Mouse (Mus musculus): ENCODE results near the gene Tmem59l. TPM values are rescaled to one million over a fixed set of nuclear protein-coding genes. Genes with fewer than 3 reads are reported as not detected.

Tmem59l gene
- total and polyA plus RNA-seq, 2 experiments from 2014 or later, result not detected

- 71% methylated on average over 4 of the region's 4 CpGs for WGBS
- no peak overlapping the region for H3K27ac ChIP-seq (ENCODE audit: low read depth)
- no peak for ATAC-seq (ENCODE audit: insufficient read depth, low read depth)
Observed at GRCm38 (mm10) chr8:70443326-70443725, 43.8 kb downstream of the Tmem59l start.

GRCm38 (mm10) chr8:70441565-70441964 lies 45.6 kb downstream of the Tmem59l start:
- H3K4me2 ChIP-seq (ENCODE audit: low read depth, low read length), result no peak overlapping the region
- H3K36me3 ChIP-seq (replicated peaks; ENCODE audit: control insufficient read depth, insufficient read depth, low read length), result no peaks in the 10 kb centered on the region
- H3K27ac ChIP-seq (ENCODE audit: low read depth), result no peak overlapping the region
- H3K4me1 ChIP-seq (ENCODE audit: control insufficient read depth, insufficient read depth), result peaks cover 8% of the 10 kb centered on the region
- no peak for ATAC-seq (ENCODE audit: insufficient read depth, low read depth)
- no peaks in the 10 kb centered on the region for H3K9me3 ChIP-seq (replicated peaks; ENCODE audit: control insufficient read depth, low read length)
- TF ChIP-seq CTCF (IDR thresholded peaks at IDR 0.05; ENCODE audit: low read depth) (no peak), EP300 (IDR thresholded peaks at IDR 0.05; ENCODE audit: low read depth) (no peak)
- no peaks in the 10 kb centered on the region for H3K27me3 ChIP-seq (ENCODE audit: control insufficient read depth, insufficient read depth, low read length)
- 59% methylated on average over 3 of the region's 3 CpGs for WGBS
- H3K4me3 ChIP-seq (ENCODE audit: low read depth, low read length), result no peak overlapping the region
- DNase-seq (ENCODE audit: low spot score), result no peak
- no peak overlapping the region for H3K9ac ChIP-seq (replicated peaks; ENCODE audit: low read depth, low read length)

More at GRCm38 (mm10) chr8:70443326-70443725, 43.8 kb downstream of the Tmem59l start:
- no peak for TF ChIP-seq CTCF (IDR thresholded peaks at IDR 0.05; ENCODE audit: low read depth)
- TF ChIP-seq EP300 (IDR thresholded peaks at IDR 0.05; ENCODE audit: low read depth), result no peak
- Histone ChIP-seq H3K4me2 (ENCODE audit: low read depth, low read length) (no peak overlapping the region), H3K4me3 (ENCODE audit: low read depth, low read length) (no peak overlapping the region), H3K9ac (replicated peaks; ENCODE audit: low read depth, low read length) (no peak overlapping the region), H3K36me3 (replicated peaks; ENCODE audit: control insufficient read depth, insufficient read depth, low read length) (no peaks in the 10 kb centered on the region), H3K9me3 (replicated peaks; ENCODE audit: control insufficient read depth, low read length) (no peaks in the 10 kb centered on the region), H3K27me3 (ENCODE audit: control insufficient read depth, insufficient read depth, low read length) (no peaks in the 10 kb centered on the region), H3K4me1 (ENCODE audit: control insufficient read depth, insufficient read depth) (peaks cover 8% of the 10 kb centered on the region)
- no peak for DNase-seq (ENCODE audit: low spot score)

GRCm38 (mm10) chr8:70440246-70440645 lies 46.9 kb downstream of the Tmem59l start:
- 47% methylated on average over 3 of the region's 3 CpGs for WGBS
- no peak for ATAC-seq (ENCODE audit: insufficient read depth, low read depth)
- no peak overlapping the region for H3K4me3 ChIP-seq (ENCODE audit: low read depth, low read length)

GRCm38 (mm10) chr8:70439848-70440179 lies 47.3 kb downstream of the Tmem59l start:
- peak overlapping the region; percentile 84 for H3K4me2 ChIP-seq (ENCODE audit: low read depth, low read length)
- H3K27me3 ChIP-seq (ENCODE audit: control insufficient read depth, insufficient read depth, low read length), result no peaks in the 10 kb centered on the region
- WGBS, result 5% methylated on average over 7 of the region's 7 CpGs
- H3K27ac ChIP-seq (ENCODE audit: low read depth), result no peak overlapping the region
- peak overlapping the region; percentile 82 for H3K4me3 ChIP-seq (ENCODE audit: low read depth, low read length)
- H3K9me3 ChIP-seq (replicated peaks; ENCODE audit: control insufficient read depth, low read length), result no peaks in the 10 kb centered on the region
- ATAC-seq (ENCODE audit: insufficient read depth, low read depth), result no peak
- H3K9ac ChIP-seq (replicated peaks; ENCODE audit: low read depth, low read length), result no peak overlapping the region
- no peaks in the 10 kb centered on the region for H3K36me3 ChIP-seq (replicated peaks; ENCODE audit: control insufficient read depth, insufficient read depth, low read length)
- no peak for DNase-seq (ENCODE audit: low spot score)
- TF ChIP-seq CTCF (IDR thresholded peaks at IDR 0.05; ENCODE audit: low read depth) (no peak), EP300 (IDR thresholded peaks at IDR 0.05; ENCODE audit: low read depth) (no peak)
- H3K4me1 ChIP-seq (ENCODE audit: control insufficient read depth, insufficient read depth), result peaks cover 8% of the 10 kb centered on the region

More at GRCm38 (mm10) chr8:70440246-70440645, 46.9 kb downstream of the Tmem59l start:
- Histone ChIP-seq H3K27ac (ENCODE audit: low read depth) (no peak overlapping the region), H3K36me3 (replicated peaks; ENCODE audit: control insufficient read depth, insufficient read depth, low read length) (no peaks in the 10 kb centered on the region), H3K4me2 (ENCODE audit: low read depth, low read length) (no peak overlapping the region), H3K9me3 (replicated peaks; ENCODE audit: control insufficient read depth, low read length) (no peaks in the 10 kb centered on the region), H3K9ac (replicated peaks; ENCODE audit: low read depth, low read length) (no peak overlapping the region), H3K4me1 (ENCODE audit: control insufficient read depth, insufficient read depth) (peaks cover 8% of the 10 kb centered on the region), H3K27me3 (ENCODE audit: control insufficient read depth, insufficient read depth, low read length) (no peaks in the 10 kb centered on the region)
- DNase-seq (ENCODE audit: low spot score), result no peak
- 0 out of 2 replicates have a peak, but pooled peaks have one; percentile 4 for TF ChIP-seq CTCF (IDR thresholded peaks at IDR 0.05; ENCODE audit: low read depth)
- no peak for TF ChIP-seq EP300 (IDR thresholded peaks at IDR 0.05; ENCODE audit: low read depth)

GRCm38 (mm10) chr8:70439055-70439847 lies 47.9 kb downstream of the Tmem59l start, which contains the start of gene Crtc1:
Gene Crtc1 (minus strand): TSS chr8:70439579.
- Histone ChIP-seq H3K27me3 (ENCODE audit: control insufficient read depth, insufficient read depth, low read length) (no peaks in the 10 kb centered on the region), H3K4me3 (ENCODE audit: low read depth, low read length) (peak within 1 kb of the TSS; percentile 82), H3K27ac (ENCODE audit: low read depth) (0 out of 2 replicates have a peak within 1 kb of the TSS, but pooled peaks have one; percentile 43), H3K4me2 (ENCODE audit: low read depth, low read length) (peak within 1 kb of the TSS; percentile 84), H3K4me1 (ENCODE audit: control insufficient read depth, insufficient read depth) (peaks cover 8% of the 10 kb centered on the region), H3K9me3 (replicated peaks; ENCODE audit: control insufficient read depth, low read length) (no peaks in the 10 kb centered on the region), H3K9ac (replicated peaks; ENCODE audit: low read depth, low read length) (peak within 1 kb of the TSS; percentile 61), H3K36me3 (replicated peaks; ENCODE audit: control insufficient read depth, insufficient read depth, low read length) (no peaks in the 10 kb centered on the region)
- DNase-seq (ENCODE audit: low spot score), result peak; percentile 95
- no peak for TF ChIP-seq CTCF (IDR thresholded peaks at IDR 0.05; ENCODE audit: low read depth)
- no peak for TF ChIP-seq EP300 (IDR thresholded peaks at IDR 0.05; ENCODE audit: low read depth)
- peak; percentile 99 for ATAC-seq (ENCODE audit: insufficient read depth, low read depth)
- WGBS, result under 1% methylated on average over 67 of the region's 70 CpGs
